Mouse (Mus musculus): Measurements from ENCODE around the gene Cd28. TPM values are rescaled to one million over a fixed set of nuclear protein-coding genes. Genes with fewer than 3 reads are reported as not detected.

Gene Cd28
- polyA plus RNA-seq, 1 experiment from 2014 or later, result 0.18 TPM

- H3K36me3 ChIP-seq (replicated peaks; ENCODE audit: control insufficient read depth, insufficient read depth, low read depth, low read length), result no peaks in the 10 kb centered on the region
- no peaks in the 10 kb centered on the region for H3K27me3 ChIP-seq (ENCODE audit: control insufficient read depth, insufficient read depth, low read length)
- H3K27ac ChIP-seq (replicated peaks; ENCODE audit: low read depth, low read length), result no peak overlapping the region
- no peaks in the 10 kb centered on the region for H3K9me3 ChIP-seq (replicated peaks; ENCODE audit: control insufficient read depth, low read length)
- H3K4me1 ChIP-seq (ENCODE audit: control insufficient read depth, insufficient read depth, low read length), result no peaks in the 10 kb centered on the region
- H3K4me3 ChIP-seq (ENCODE audit: low read depth, low read length), result no peak overlapping the region
- WGBS, result 80% methylated on average over 3 of the region's 3 CpGs
- DNase-seq (ENCODE audit: low spot score) (no peak), ATAC-seq (replicated peaks; ENCODE audit: insufficient number of reproducible peaks, low FRiP score, low TSS enrichment, low read depth) (no peak)
- H3K4me2 ChIP-seq (ENCODE audit: low read depth, low read length), result no peak overlapping the region
- no peak overlapping the region for H3K9ac ChIP-seq (replicated peaks; ENCODE audit: low read length)
Observed at GRCm38 (mm10) chr1:60713238-60713637, 3.4 kb upstream of the Cd28 start.

GRCm38 (mm10) chr1:60715651-60716196 lies 876 bp upstream of the Cd28 start:
- Histone ChIP-seq H3K9ac (replicated peaks; ENCODE audit: low read length) (no peak overlapping the region), H3K27ac (replicated peaks; ENCODE audit: low read depth, low read length) (no peak overlapping the region), H3K9me3 (replicated peaks; ENCODE audit: control insufficient read depth, low read length) (no peaks in the 10 kb centered on the region), H3K36me3 (replicated peaks; ENCODE audit: control insufficient read depth, insufficient read depth, low read depth, low read length) (no peaks in the 10 kb centered on the region), H3K4me2 (ENCODE audit: low read depth, low read length) (no peak overlapping the region), H3K4me1 (ENCODE audit: control insufficient read depth, insufficient read depth, low read length) (no peaks in the 10 kb centered on the region), H3K4me3 (ENCODE audit: low read depth, low read length) (no peak overlapping the region), H3K27me3 (ENCODE audit: control insufficient read depth, insufficient read depth, low read length) (no peaks in the 10 kb centered on the region)
- DNase-seq (ENCODE audit: low spot score) (no peak), ATAC-seq (replicated peaks; ENCODE audit: insufficient number of reproducible peaks, low FRiP score, low TSS enrichment, low read depth) (no peak)
- 71% methylated on average over 8 of the region's 8 CpGs for WGBS

GRCm38 (mm10) chr1:60718580-60718979 lies 2.0 kb downstream of the Cd28 start:
- Histone ChIP-seq H3K27ac (replicated peaks; ENCODE audit: low read depth, low read length) (no peak overlapping the region), H3K9ac (replicated peaks; ENCODE audit: low read length) (no peak overlapping the region), H3K4me3 (ENCODE audit: low read depth, low read length) (no peak overlapping the region), H3K4me1 (ENCODE audit: control insufficient read depth, insufficient read depth, low read length) (no peaks in the 10 kb centered on the region), H3K27me3 (ENCODE audit: control insufficient read depth, insufficient read depth, low read length) (no peaks in the 10 kb centered on the region), H3K9me3 (replicated peaks; ENCODE audit: control insufficient read depth, low read length) (no peaks in the 10 kb centered on the region), H3K4me2 (ENCODE audit: low read depth, low read length) (no peak overlapping the region), H3K36me3 (replicated peaks; ENCODE audit: control insufficient read depth, insufficient read depth, low read depth, low read length) (no peaks in the 10 kb centered on the region)
- no peak for DNase-seq (ENCODE audit: low spot score)
- WGBS, result 75% methylated on average over 4 of the region's 4 CpGs
- no peak for ATAC-seq (replicated peaks; ENCODE audit: insufficient number of reproducible peaks, low FRiP score, low TSS enrichment, low read depth)

GRCm38 (mm10) chr1:60723555-60723954 lies 7.0 kb downstream of the Cd28 start:
- Histone ChIP-seq H3K4me2 (ENCODE audit: low read depth, low read length) (no peak overlapping the region), H3K4me3 (ENCODE audit: low read depth, low read length) (no peak overlapping the region), H3K9ac (replicated peaks; ENCODE audit: low read length) (no peak overlapping the region), H3K27me3 (ENCODE audit: control insufficient read depth, insufficient read depth, low read length) (no peaks in the 10 kb centered on the region), H3K4me1 (ENCODE audit: control insufficient read depth, insufficient read depth, low read length) (no peaks in the 10 kb centered on the region), H3K27ac (replicated peaks; ENCODE audit: low read depth, low read length) (no peak overlapping the region), H3K36me3 (replicated peaks; ENCODE audit: control insufficient read depth, insufficient read depth, low read depth, low read length) (no peaks in the 10 kb centered on the region), H3K9me3 (replicated peaks; ENCODE audit: control insufficient read depth, low read length) (no peaks in the 10 kb centered on the region)
- DNase-seq (ENCODE audit: low spot score) (no peak), ATAC-seq (replicated peaks; ENCODE audit: insufficient number of reproducible peaks, low FRiP score, low TSS enrichment, low read depth) (no peak)
- WGBS, result 89% methylated on average over 3 of the region's 3 CpGs

GRCm38 (mm10) chr1:60731940-60732339 lies 15.3 kb downstream of the Cd28 start:
- DNase-seq (ENCODE audit: low spot score) (no peak), ATAC-seq (replicated peaks; ENCODE audit: insufficient number of reproducible peaks, low FRiP score, low TSS enrichment, low read depth) (no peak)
- no peaks in the 10 kb centered on the region for H3K27me3 ChIP-seq (ENCODE audit: control insufficient read depth, insufficient read depth, low read length)
- WGBS, result 87% methylated on average over 2 of the region's 2 CpGs
- H3K9ac ChIP-seq (replicated peaks; ENCODE audit: low read length), result no peak overlapping the region
- no peaks in the 10 kb centered on the region for H3K4me1 ChIP-seq (ENCODE audit: control insufficient read depth, insufficient read depth, low read length)
- no peaks in the 10 kb centered on the region for H3K36me3 ChIP-seq (replicated peaks; ENCODE audit: control insufficient read depth, insufficient read depth, low read depth, low read length)
- no peak overlapping the region for H3K4me2 ChIP-seq (ENCODE audit: low read depth, low read length)
- no peak overlapping the region for H3K27ac ChIP-seq (replicated peaks; ENCODE audit: low read depth, low read length)
- H3K4me3 ChIP-seq (ENCODE audit: low read depth, low read length), result no peak overlapping the region
- no peaks in the 10 kb centered on the region for H3K9me3 ChIP-seq (replicated peaks; ENCODE audit: control insufficient read depth, low read length)

- no peaks in the 10 kb centered on the region for H3K36me3 ChIP-seq (replicated peaks; ENCODE audit: control insufficient read depth, insufficient read depth, low read depth, low read length)
- H3K9me3 ChIP-seq (replicated peaks; ENCODE audit: control insufficient read depth, low read length), result no peaks in the 10 kb centered on the region
- no peak overlapping the region for H3K9ac ChIP-seq (replicated peaks; ENCODE audit: low read length)
- no peaks in the 10 kb centered on the region for H3K27me3 ChIP-seq (ENCODE audit: control insufficient read depth, insufficient read depth, low read length)
- no peaks in the 10 kb centered on the region for H3K4me1 ChIP-seq (ENCODE audit: control insufficient read depth, insufficient read depth, low read length)
- no peak for ATAC-seq (replicated peaks; ENCODE audit: insufficient number of reproducible peaks, low FRiP score, low TSS enrichment, low read depth)
- peak; percentile 22 for DNase-seq (ENCODE audit: low spot score)
- no peak overlapping the region for H3K4me2 ChIP-seq (ENCODE audit: low read depth, low read length)
- no peak overlapping the region for H3K4me3 ChIP-seq (ENCODE audit: low read depth, low read length)
- WGBS, result 62% methylated on average over 12 of the region's 12 CpGs
- no peak overlapping the region for H3K27ac ChIP-seq (replicated peaks; ENCODE audit: low read depth, low read length)
Observed at GRCm38 (mm10) chr1:60735072-60735907, 18.7 kb downstream of the Cd28 start.

- H3K27me3 ChIP-seq (ENCODE audit: control insufficient read depth, insufficient read depth, low read length), result no peaks in the 10 kb centered on the region
- H3K9me3 ChIP-seq (replicated peaks; ENCODE audit: control insufficient read depth, low read length), result no peaks in the 10 kb centered on the region
- WGBS, result 80% methylated on average over 7 of the region's 7 CpGs
- ATAC-seq (replicated peaks; ENCODE audit: insufficient number of reproducible peaks, low FRiP score, low TSS enrichment, low read depth), result no peak
- no peak overlapping the region for H3K4me2 ChIP-seq (ENCODE audit: low read depth, low read length)
- no peak overlapping the region for H3K9ac ChIP-seq (replicated peaks; ENCODE audit: low read length)
- no peak for DNase-seq (ENCODE audit: low spot score)
- no peak overlapping the region for H3K4me3 ChIP-seq (ENCODE audit: low read depth, low read length)
- H3K4me1 ChIP-seq (ENCODE audit: control insufficient read depth, insufficient read depth, low read length), result no peaks in the 10 kb centered on the region
- H3K36me3 ChIP-seq (replicated peaks; ENCODE audit: control insufficient read depth, insufficient read depth, low read depth, low read length), result no peaks in the 10 kb centered on the region
- H3K27ac ChIP-seq (replicated peaks; ENCODE audit: low read depth, low read length), result no peak overlapping the region
Observed at GRCm38 (mm10) chr1:60735908-60736280, 19.3 kb downstream of the Cd28 start.

GRCm38 (mm10) chr1:60744266-60744665 lies 27.7 kb downstream of the Cd28 start:
- Histone ChIP-seq H3K36me3 (replicated peaks; ENCODE audit: control insufficient read depth, insufficient read depth, low read depth, low read length) (no peaks in the 10 kb centered on the region), H3K9ac (replicated peaks; ENCODE audit: low read length) (no peak overlapping the region), H3K9me3 (replicated peaks; ENCODE audit: control insufficient read depth, low read length) (no peaks in the 10 kb centered on the region), H3K4me1 (ENCODE audit: control insufficient read depth, insufficient read depth, low read length) (no peaks in the 10 kb centered on the region), H3K4me2 (ENCODE audit: low read depth, low read length) (no peak overlapping the region), H3K27ac (replicated peaks; ENCODE audit: low read depth, low read length) (no peak overlapping the region), H3K27me3 (ENCODE audit: control insufficient read depth, insufficient read depth, low read length) (no peaks in the 10 kb centered on the region), H3K4me3 (ENCODE audit: low read depth, low read length) (no peak overlapping the region)
- ATAC-seq (replicated peaks; ENCODE audit: insufficient number of reproducible peaks, low FRiP score, low TSS enrichment, low read depth) (no peak), DNase-seq (ENCODE audit: low spot score) (no peak)
- 74% methylated on average over 1 of the region's 1 CpGs for WGBS

Measured in embryonic facial prominence, embryonic 11.5 days (tissue).